Mouse (Mus musculus) heart, embryonic 16.5 days (tissue): ENCODE data around the gene Plekhm3. TPM values are rescaled to one million over a fixed set of nuclear protein-coding genes. Genes with fewer than 3 reads are reported as not detected.

Experiments used
- ATAC-seq: fragments of 200-750 bp; cut with Nextera tagmentation; replicated peaks from 2 replicates; pipeline ENCODE4 v1.8.0; 2017; ENCODE audit warnings: moderate number of reproducible peaks; ENCODE audit not compliant: insufficient read depth, low FRiP score; ENCODE audit errors: extremely low read depth
- H3K27ac ChIP-seq: fragments of 300-500 bp; sonication (generic); 2 replicates; pipeline ENCODE4 v1.5.1; 2014; ENCODE audit warnings: mild to moderate bottlenecking, low read length, control low read depth, moderate library complexity
- H3K27me3 ChIP-seq: fragments of 300-500 bp; sonication (generic); 2 replicates; pipeline ENCODE4 v1.6.1; 2014; ENCODE audit warnings: low read length, mixed read lengths; ENCODE audit not compliant: control insufficient read depth, insufficient read depth
- H3K36me3 ChIP-seq: fragments of 300-500 bp; sonication (generic); 2 replicates; pipeline ENCODE4 v1.6.1; 2014; ENCODE audit not compliant: control insufficient read depth, insufficient read depth
- H3K4me1 ChIP-seq: fragments of 300-500 bp; sonication (generic); 2 replicates; pipeline ENCODE4 v1.6.1; 2014; ENCODE audit warnings: low read length, mixed read lengths; ENCODE audit not compliant: control insufficient read depth, insufficient read depth
- H3K4me2 ChIP-seq: fragments of 300-500 bp; sonication (generic); 2 replicates; pipeline ENCODE4 v1.6.1; 2014; ENCODE audit warnings: low read depth, mild to moderate bottlenecking, control low read depth, low read length
- H3K4me3 ChIP-seq: fragments of 300-500 bp; sonication (generic); 2 replicates; pipeline ENCODE4 v1.5.1; 2014; ENCODE audit warnings: mild to moderate bottlenecking, control low read depth, low read length
- H3K9ac ChIP-seq: fragments of 300-500 bp; sonication (generic); 2 replicates; pipeline ENCODE4 v1.6.1; 2014; ENCODE audit warnings: low read length, control low read depth
- H3K9me3 ChIP-seq: fragments of 300-500 bp; sonication (generic); replicated peaks from 2 replicates; pipeline ENCODE4 v1.6.1; 2016; ENCODE audit warnings: low read length; ENCODE audit not compliant: control insufficient read depth
- WGBS: fragments of 180-500 bp; shearing (Covaris S2); extraction: QIAGEN DNeasy Blood & Tissue Kit; methylation state at CpG from one replicate; pipeline ENCODE4 v1.1.7; 2014; 5-methylcytosine and 5-hydroxymethylcytosine counted together
- polyA plus RNA-seq: library from polyadenylated mRNA; unstranded; fragments of >200 nt; fragmentation: Nextera tagmentation; extraction: Ambion mirVana; gene quantifications from 2 replicates; pipeline ENCODE4 v1.2.1, GENCODE M21; 2015

The Plekhm3 gene
- polyA plus RNA-seq, 1 experiment from 2014 or later: 7.2 TPM

- Histone ChIP-seq H3K4me1 (peaks cover 5% of the 10 kb centered on the region), H3K27ac (no peak overlapping the region), H3K9me3 (no peaks in the 10 kb centered on the region), H3K27me3 (no peaks in the 10 kb centered on the region), H3K36me3 (no peaks in the 10 kb centered on the region), H3K4me2 (no peak overlapping the region), H3K9ac (no peak overlapping the region), H3K4me3 (no peak overlapping the region)
- no peak for ATAC-seq
- WGBS: 30% methylated on average over 1 of the region's 1 CpGs
These were observed 115.7 kb downstream of the Plekhm3 start for GRCm38 (mm10) chr1:64840930-64841329.

GRCm38 (mm10) chr1:64836584-64836983 is 120.0 kb downstream of the Plekhm3 start:
- H3K4me1 ChIP-seq: peaks cover 7% of the 10 kb centered on the region
- no peaks in the 10 kb centered on the region for H3K9me3 ChIP-seq
- H3K9ac ChIP-seq: no peak overlapping the region
- ATAC-seq: no peak
- no peaks in the 10 kb centered on the region for H3K27me3 ChIP-seq
- H3K27ac ChIP-seq: no peak overlapping the region; the same call in 1 of the 2 replicates
- no peak overlapping the region for H3K4me2 ChIP-seq
- WGBS: 84% methylated on average over 5 of the region's 5 CpGs
- H3K36me3 ChIP-seq: no peaks in the 10 kb centered on the region
- H3K4me3 ChIP-seq: no peak overlapping the region

GRCm38 (mm10) chr1:64836114-64836513 is 120.5 kb downstream of the Plekhm3 start:
- H3K4me3 ChIP-seq: no peak overlapping the region
- no peak for ATAC-seq
- WGBS: 71% methylated on average over 3 of the region's 3 CpGs
- H3K9ac ChIP-seq: no peak overlapping the region
- no peaks in the 10 kb centered on the region for H3K27me3 ChIP-seq
- H3K4me2 ChIP-seq: no peak overlapping the region
- no peaks in the 10 kb centered on the region for H3K36me3 ChIP-seq
- no peak overlapping the region for H3K27ac ChIP-seq
- H3K9me3 ChIP-seq: no peaks in the 10 kb centered on the region
- peaks cover 7% of the 10 kb centered on the region for H3K4me1 ChIP-seq

GRCm38 (mm10) chr1:64831552-64831951 is 125.1 kb downstream of the Plekhm3 start:
- H3K9ac ChIP-seq: no peak overlapping the region
- WGBS: 62% methylated on average over 2 of the region's 2 CpGs
- no peaks in the 10 kb centered on the region for H3K36me3 ChIP-seq
- H3K27ac ChIP-seq: no peak overlapping the region
- no peak overlapping the region for H3K4me3 ChIP-seq
- ATAC-seq: no peak
- H3K4me1 ChIP-seq: peaks cover 2% of the 10 kb centered on the region; the same call in 1 of the 2 replicates
- no peak overlapping the region for H3K4me2 ChIP-seq
- no peaks in the 10 kb centered on the region for H3K9me3 ChIP-seq
- no peaks in the 10 kb centered on the region for H3K27me3 ChIP-seq

- no peak overlapping the region for H3K27ac ChIP-seq
- H3K9me3 ChIP-seq: no peaks in the 10 kb centered on the region
- H3K4me1 ChIP-seq: peaks cover 2% of the 10 kb centered on the region; the same call in 1 of the 2 replicates
- no peak for ATAC-seq
- WGBS: 85% methylated on average over 5 of the region's 5 CpGs
- no peak overlapping the region for H3K9ac ChIP-seq
- no peaks in the 10 kb centered on the region for H3K27me3 ChIP-seq
- H3K4me2 ChIP-seq: no peak overlapping the region
- no peak overlapping the region for H3K4me3 ChIP-seq
- H3K36me3 ChIP-seq: no peaks in the 10 kb centered on the region
These were observed 129.2 kb downstream of the Plekhm3 start for GRCm38 (mm10) chr1:64827434-64827833.

GRCm38 (mm10) chr1:64826348-64827103 is 130.1 kb downstream of the Plekhm3 start:
- H3K27ac ChIP-seq: no peak overlapping the region
- no peaks in the 10 kb centered on the region for H3K36me3 ChIP-seq
- H3K27me3 ChIP-seq: no peaks in the 10 kb centered on the region
- no peak overlapping the region for H3K4me2 ChIP-seq
- H3K4me3 ChIP-seq: no peak overlapping the region
- no peaks in the 10 kb centered on the region for H3K4me1 ChIP-seq
- 68% methylated on average over 6 of the region's 6 CpGs for WGBS
- ATAC-seq: no peak
- no peak overlapping the region for H3K9ac ChIP-seq
- H3K9me3 ChIP-seq: no peaks in the 10 kb centered on the region

- 44% methylated on average over 6 of the region's 6 CpGs for WGBS
- Histone ChIP-seq H3K4me3 (no peak overlapping the region), H3K36me3 (no peaks in the 10 kb centered on the region), H3K27ac (no peak overlapping the region), H3K9me3 (no peaks in the 10 kb centered on the region), H3K27me3 (no peaks in the 10 kb centered on the region), H3K9ac (no peak overlapping the region), H3K4me1 (no peaks in the 10 kb centered on the region), H3K4me2 (no peak overlapping the region)
- ATAC-seq: no peak
These were observed 133.1 kb downstream of the Plekhm3 start for GRCm38 (mm10) chr1:64823564-64823963.

GRCm38 (mm10) chr1:64817709-64818108 is 138.9 kb downstream of the Plekhm3 start:
- Histone ChIP-seq H3K9me3 (no peaks in the 10 kb centered on the region), H3K27ac (no peak overlapping the region), H3K4me2 (no peak overlapping the region), H3K9ac (no peak overlapping the region), H3K27me3 (no peaks in the 10 kb centered on the region), H3K4me3 (no peak overlapping the region), H3K4me1 (peaks cover 4% of the 10 kb centered on the region), H3K36me3 (no peaks in the 10 kb centered on the region)
- 82% methylated on average over 5 of the region's 5 CpGs for WGBS
- no peak for ATAC-seq

GRCm38 (mm10) chr1:64813182-64813581 is 143.4 kb downstream of the Plekhm3 start:
- no peaks in the 10 kb centered on the region for H3K27me3 ChIP-seq
- WGBS: 98% methylated on average over 2 of the region's 2 CpGs
- no peak overlapping the region for H3K9ac ChIP-seq
- ATAC-seq: no peak
- no peaks in the 10 kb centered on the region for H3K9me3 ChIP-seq
- no peaks in the 10 kb centered on the region for H3K36me3 ChIP-seq
- H3K4me2 ChIP-seq: no peak overlapping the region
- H3K27ac ChIP-seq: no peak overlapping the region
- H3K4me3 ChIP-seq: no peak overlapping the region
- H3K4me1 ChIP-seq: peaks cover 19% of the 10 kb centered on the region
